Mouse (Mus musculus) thymus, postnatal 4 days (tissue): ENCODE results near the gene Gcnt4.

ENCODE experiments used
- DNase-seq: peaks from one replicate; pipeline ENCODE4 v3.0.0; 2021

Gcnt4 gene

DNA sequence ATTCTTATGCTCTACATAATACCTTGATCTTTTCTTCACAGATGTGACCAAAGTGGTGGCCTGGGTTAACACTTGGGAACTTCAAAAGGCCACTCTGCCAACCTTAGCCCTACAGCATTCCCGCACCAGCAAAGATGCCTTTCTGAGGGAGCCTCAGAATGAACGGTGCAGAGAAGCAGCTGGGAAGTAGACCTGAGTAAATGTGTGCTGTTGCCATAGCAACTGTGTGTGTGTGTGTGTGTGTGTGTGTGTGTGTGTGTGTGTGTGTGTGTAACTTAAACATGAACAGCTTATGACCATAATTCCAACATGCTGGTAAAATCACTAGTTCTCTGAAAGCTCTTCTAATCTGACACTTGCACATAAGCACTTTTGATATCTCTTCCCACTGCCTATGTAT lies 27.4 kb downstream of the Gcnt4 start:
- DNase-seq = peak; percentile 25

DNA sequence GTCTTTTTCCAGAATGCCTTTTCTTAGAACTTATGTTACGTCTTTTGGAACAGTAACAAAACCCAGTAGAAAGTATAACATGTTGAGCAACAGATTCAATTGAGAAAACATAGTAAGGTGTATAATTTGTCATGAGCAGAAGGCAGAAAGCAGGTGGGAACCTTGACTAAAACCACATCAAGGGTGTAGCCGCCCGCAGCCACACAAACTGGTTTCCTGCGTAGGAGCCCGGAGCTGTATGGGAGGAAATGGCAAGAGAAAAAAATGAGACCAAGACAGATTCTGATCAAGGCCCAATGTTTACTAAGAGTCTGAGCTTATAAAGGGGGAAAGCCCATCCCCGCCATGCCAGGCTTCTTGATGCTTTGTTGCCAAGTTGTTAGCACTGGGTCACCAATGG lies 32.0 kb downstream of the Gcnt4 start:
- DNase-seq = peak; percentile 87

DNA sequence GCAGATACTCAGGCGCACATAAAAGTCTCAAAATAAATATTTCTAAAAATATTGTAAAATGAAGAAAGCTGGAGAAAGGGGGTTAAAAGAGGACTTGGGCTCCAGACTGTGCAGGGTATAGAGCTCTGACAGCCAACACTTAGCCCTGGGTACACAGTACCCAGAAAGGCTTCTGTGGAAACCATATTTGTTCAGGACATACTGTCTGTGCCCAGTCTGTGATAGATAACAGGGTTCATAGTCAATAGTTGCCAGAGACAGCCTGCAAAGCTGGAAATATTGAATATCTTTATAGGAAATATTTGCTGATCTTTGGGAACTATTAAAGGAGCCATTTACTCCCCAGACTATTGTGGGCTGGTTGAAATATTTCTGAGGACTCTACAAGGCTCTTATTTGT lies 35.5 kb downstream of the Gcnt4 start:
- no peak for DNase-seq

DNA sequence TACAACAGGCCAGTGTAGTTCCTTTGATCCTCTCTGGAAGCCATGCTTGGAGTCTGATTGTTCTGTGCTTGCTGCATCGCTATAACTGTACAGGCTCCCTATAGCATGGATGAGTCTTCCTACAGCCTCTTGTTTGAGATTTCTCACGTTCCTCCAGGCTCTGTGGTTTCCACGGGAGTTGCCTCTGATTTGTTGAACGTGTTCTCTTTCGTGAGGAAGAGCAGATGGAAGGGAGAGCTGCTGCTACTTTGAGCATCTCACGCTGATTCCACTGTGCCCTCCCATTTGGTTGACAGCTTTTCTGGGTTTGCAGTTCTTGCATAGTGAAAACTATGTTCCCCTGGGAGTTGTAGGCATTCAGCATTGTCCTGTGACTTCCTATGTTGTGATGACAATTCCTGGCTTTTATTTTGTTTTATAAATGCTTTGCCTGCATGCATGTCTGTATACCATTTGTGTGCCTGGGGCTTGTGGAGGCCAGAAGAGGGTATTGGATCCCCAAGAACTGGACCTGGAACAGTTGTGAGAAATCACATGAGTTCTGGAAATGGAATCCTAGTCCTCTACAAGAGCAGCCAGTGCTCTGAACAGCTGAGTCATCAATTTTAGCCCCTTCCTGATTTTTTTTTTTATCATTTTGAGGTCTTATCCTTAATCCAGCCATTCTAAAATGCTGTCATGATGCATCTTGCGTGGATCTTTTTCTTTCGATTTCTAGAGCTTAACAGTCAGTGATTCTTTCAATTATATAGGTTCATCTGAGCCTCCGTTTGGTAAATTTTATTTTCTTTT lies 37.1 kb downstream of the Gcnt4 start:
- DNase-seq = no peak

DNA sequence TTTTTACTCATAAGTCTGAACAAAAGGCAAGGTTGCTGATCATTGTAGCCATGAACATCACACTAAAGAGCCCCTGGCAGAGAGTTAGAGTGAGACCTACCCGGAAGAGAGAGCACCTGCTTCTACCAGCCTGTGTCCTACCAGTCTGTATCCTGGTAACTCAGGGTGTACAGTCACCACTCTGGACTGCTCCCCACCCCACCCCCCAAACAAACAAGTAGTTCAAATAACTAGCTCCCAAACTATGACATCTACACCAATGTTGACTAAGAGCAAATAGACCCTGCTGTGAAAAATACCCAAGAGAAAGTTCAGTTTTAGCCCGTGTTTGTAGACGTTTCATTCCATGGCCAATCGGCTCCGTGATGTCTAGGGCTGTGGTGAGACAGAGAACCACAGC lies 38.3 kb downstream of the Gcnt4 start:
- no peak for DNase-seq

DNA sequence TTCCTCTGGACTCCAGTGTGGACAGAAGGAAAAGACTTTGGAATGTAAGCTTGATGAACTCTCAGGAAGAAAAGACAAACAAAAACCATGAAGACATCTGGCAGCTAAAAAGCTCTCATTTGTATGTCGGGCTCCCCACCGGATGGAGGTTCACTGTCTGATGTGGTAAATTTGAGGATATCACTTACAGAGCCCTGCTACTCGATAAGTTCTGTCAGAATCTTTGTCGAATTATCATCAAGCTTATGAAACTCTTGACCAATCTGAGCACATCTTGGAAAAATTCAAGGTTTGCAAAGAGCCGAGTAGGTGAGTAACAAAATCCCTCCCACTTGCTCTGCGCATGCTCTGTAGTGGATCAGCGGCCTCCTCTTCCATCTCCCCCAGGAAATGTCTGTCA lies 40.5 kb downstream of the Gcnt4 start:
- peak; percentile 32 for DNase-seq

DNA sequence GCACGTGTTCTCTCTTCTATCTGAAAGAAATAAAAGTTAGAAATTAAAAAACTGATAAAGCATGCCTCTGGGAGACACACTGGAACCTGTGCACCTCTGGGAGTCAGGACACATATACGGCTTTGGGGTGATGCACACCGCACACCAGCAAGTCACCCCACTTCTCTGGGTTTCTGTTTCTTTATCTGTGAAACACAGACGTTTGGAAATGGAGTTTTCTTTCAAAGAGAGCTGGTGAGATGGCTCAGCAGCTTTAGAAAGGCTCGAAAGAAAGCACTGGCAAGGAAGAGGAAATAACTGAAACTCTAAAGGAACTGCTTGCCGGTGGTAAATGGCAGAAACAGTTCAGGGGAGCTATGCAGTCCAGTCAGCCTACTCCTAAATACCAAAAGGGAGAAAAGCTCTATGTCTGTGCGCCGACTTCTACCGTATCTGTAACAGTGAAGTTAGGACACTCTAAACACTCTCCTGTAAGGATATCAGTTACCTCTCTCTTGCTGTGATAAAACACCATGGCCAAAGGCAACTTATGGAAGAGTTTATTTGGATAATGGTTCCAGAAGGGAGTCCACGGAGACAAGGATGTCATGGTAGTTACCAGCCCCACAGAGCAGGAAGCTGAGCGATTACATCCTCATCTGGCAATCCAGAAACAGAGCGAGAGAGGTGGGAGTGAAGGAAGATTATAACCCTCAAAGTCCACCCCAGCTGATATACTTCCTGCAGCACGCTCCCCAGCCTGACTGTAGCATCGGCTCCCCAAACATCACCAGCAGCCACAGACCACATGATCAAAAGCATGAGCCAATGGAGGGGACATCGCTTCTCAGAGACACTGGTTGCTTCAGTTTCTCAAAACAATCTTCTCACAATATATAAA lies 42.0 kb downstream of the Gcnt4 start:
- no peak for DNase-seq

DNA sequence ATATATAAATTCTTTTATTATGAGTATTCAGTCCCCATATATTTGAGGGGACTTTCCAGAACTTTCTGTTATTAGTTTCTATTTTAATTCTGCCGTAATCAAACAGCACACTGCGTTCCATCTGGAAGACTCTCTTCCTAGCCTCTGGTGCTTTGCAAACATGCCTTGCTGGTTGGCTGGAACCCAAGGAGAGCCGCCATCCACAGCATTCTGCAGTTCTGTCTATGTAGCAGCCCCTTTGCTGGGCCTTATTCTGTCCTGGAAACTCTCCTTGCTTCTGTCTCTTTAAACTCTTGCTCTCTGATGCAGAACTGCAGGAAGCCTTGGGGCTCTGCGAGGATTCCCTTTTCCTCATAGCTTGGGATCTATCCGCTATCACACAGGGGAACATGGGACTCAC lies 42.6 kb downstream of the Gcnt4 start:
- no peak for DNase-seq

DNA sequence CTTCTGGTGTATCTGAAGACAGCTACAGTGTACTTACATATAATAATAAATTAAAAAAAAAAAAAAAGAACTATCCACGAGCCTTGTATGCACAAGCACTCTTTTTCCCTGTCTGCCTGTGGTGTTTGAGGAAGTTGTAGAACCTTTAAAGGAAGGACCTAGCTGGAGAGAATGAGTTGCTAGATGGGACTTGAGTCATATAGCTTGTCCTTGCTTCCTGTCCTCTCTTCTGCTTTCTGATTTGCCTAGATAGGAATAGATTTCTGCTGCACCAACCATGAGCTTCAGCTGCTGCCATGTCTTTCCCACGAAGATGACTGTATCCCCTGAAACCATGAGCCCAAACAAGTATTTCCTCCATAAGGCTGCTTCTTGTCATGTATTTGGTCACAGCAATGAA lies 43.3 kb downstream of the Gcnt4 start:
- no peak for DNase-seq

DNA sequence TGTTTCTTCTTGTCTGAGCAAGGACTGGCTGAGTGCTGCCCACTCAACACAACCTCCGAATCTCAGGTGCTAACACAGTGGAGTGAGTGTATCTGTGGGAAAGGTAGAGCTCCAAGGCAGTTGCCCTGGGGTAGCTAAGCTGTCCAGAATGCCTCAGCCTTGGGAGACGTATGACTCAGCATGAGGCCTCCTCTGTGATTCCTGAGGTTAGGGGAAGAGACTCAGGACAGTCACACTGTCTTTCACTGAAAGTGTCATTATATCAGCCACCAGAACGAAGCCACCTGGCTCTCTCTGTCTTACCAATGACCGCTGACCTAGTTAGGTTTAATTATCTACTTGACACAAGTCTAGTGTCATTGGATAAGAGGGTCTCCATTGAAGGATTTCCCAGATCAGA lies 46.6 kb downstream of the Gcnt4 start:
- DNase-seq = no peak

DNA sequence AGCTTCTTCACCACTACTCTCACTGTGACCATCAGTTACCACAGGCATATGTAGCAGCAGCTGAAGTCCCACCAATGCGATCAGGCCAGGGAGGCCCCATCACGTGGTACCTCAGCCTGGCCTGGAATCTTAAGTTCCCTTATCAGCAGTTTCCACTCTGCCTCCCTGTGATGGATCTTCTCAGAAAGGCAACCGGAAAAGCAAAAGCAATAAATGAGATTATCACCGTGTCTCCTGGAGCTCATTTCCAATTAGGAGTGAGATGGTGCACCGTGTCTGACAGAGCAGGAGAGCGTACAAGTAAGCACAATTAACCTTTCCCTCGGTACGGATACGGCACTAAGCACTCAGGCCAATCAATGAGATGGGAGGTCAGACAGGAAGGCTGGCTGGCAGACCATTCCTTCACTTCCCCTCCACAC lies 47.4 kb downstream of the Gcnt4 start:
- no peak for DNase-seq

DNA sequence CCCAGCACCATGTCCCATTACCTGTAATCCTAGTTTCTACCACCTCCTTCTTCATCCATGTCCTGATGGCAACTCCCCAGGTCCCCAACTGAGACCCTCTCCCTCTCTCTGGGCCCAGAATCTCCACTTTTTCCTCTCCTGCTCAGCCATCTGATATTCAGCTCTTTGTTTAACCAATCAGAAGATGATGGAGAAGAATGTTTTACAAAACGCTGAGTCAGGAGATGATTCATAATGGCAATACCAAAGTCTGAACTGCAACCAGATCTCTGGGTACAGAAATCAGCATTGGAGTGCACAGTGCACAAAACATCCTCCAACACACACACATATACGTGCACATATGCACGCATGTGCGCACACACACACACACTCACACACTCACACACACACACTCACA lies 48.8 kb downstream of the Gcnt4 start:
- no peak for DNase-seq

DNA sequence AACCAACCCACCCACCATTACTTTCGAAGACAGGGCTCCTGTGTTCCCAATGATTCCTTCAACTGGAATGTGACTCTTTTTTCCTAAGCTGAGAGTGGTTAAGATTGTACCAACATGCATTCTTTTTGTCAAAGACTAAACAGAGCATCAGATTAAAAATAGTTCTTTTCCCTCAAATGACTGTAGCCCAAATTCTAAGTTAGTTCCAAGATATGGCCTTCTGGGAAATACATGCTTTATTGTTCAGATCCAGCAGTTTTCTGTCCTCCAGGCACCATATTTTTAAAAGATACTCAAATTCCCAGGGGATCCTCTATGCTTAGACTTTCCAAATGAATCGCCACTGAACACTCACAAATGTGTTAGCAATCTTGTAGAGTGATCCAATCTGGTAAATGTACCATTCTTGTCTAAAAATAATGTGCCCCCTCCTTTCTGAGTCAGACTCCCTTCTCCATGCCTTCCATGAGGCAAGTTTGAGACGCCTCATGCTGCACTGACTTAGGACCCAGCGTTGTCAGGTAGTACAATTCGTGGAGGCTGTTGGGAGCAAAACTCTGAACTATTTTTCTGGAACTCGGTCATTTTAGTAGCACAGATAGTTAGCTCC lies 52.6 kb downstream of the Gcnt4 start:
- DNase-seq = no peak

DNA sequence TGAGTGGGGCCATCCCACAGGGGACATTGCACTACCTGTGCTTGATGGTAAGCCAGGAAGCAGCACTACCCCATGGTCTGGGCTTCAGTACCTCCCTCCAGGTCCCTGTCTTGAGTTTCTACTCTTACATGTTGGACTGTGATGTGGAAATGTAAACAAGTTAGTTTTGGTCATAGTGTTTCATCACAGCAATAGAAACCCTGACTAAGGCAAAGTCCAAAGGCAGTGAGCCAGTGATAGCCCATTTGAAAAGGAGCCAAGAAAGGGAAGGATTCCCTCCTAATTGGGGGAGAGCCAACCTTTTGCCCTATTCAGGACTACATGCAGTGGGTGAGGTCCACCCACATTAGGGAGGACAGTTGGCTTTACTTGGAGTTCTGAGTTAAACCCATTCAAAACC lies 56.1 kb downstream of the Gcnt4 start:
- no peak for DNase-seq

DNA sequence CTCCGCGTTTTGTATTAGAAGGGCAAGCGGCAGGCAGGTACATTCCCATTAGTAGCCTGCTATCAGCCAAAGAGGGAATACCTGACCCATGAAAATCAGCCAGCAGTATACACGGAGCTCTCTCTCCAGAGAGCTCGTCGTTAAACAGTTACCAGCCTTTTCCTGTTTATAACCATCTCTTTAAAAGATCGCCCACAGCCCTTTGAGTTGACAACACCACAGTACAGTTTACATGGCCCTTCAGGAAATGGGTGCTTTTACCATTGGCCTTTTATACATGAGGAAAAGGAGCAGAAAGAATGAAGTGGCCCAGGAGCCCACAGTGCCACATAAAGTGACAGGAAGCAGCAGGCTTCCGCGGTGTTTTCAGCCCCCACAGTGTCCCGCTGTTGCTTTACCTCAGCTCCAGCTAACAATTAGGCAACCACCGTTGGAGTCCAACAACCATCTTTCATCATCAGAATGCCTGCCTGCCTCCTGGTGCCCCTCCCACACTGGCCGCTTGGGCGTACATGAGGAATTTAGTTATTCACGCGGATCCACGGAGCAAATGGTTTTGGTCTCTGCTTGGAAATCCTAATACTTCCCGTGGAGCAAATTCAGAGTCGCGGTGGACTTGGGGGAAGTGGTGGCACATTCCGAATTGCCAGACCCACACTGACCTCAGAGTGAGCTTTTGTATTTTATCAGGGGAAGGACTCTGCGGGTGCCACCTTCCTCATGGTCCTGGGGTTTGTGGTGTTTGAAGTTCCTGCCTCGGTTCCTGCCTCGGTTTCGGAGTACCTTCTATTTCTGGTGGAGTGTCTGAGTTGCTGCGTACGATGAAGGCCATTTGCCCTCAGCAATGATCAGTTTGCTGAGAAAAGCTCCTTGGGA lies 59.0 kb downstream of the Gcnt4 start:
- DNase-seq = peak; percentile 44

DNA sequence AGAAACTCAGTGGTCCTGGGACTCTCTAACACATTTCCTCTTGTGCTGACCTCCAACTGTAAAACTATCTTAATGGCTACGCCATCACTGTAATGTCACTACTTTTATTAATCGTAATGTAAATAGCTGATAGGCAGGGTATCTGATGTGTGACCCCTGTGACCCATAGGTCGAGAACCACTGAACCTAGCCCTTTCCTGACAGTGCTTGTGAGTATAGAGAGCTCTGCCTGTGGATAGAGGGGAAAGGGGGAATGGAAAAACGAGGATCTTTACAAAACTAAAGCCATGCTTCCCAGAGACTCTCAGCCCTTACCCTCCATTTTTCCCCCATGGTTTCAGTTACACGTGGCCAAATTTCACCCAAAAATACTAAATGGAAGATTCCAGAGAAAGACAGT lies 60.2 kb downstream of the Gcnt4 start:
- no peak for DNase-seq

DNA sequence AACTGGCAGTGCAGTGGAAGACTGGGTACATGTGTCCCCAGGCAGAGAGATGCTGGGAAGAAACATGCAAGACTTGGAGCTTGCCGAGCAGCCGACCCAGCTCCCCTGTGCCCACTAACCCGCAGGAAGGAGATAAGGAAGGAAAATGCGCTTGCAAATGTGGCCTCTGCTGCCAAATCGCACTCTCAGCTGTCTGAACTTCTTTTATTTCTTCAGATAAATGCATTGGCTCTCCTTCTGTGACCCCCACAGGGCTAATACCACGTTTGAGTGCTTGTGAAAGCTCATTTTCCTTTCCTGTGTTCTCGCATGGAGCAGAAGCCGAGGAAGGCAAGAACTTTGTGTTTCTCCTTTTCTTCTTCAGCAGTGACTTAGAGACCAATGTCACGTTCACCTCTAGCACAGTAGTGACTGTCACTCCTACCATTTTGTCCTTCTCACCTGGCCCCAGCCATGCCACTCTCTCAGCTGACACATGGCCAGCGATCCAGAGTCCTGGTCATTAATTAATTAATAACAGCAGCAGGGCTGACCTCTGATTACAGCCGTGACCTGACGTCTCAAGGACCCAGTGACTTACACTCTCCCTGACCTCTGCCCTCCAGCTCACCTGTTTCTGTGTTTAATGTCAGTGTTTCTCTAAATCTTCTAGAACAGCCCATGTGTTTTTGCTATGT lies 61.2 kb downstream of the Gcnt4 start:
- DNase-seq = no peak

DNA sequence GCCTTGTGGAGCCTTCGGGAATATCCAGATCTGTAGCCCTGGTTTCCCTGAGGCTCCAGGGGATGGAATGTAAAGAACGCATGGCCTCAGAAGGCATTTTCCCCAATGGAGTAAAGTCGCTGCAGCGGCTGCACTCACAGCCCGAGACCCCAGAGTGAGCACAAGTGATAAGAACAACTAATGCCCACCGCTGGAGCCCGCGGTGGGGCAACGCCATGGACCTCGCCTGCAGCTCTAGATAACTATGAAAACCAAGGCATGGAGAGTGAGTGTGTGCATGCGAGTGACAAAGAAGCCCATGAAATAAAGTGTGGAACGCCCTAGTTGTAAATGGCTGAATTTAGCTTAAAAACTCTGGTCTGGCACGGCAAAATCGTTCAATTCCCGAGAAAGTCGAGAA lies 64.6 kb downstream of the Gcnt4 start:
- DNase-seq = no peak

DNA sequence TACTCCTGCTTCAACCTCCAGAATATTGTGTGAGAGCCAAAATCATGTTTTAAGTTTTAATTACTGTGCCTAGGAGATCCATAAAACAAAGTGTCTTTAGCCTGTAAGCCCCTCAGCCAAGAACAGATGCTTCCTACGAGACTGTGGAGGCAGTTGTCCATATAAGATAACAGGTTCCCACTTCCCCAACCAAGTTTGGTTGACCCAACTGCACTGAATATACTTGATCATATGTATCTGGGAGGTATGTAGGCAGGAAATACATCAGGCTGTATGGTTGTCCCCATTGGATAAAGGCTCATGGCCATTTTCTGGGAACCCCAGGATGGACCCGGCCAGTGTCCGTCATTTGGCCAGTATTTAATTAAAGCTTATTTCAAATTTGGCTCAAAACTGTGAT lies 65.6 kb downstream of the Gcnt4 start:
- DNase-seq = no peak

DNA sequence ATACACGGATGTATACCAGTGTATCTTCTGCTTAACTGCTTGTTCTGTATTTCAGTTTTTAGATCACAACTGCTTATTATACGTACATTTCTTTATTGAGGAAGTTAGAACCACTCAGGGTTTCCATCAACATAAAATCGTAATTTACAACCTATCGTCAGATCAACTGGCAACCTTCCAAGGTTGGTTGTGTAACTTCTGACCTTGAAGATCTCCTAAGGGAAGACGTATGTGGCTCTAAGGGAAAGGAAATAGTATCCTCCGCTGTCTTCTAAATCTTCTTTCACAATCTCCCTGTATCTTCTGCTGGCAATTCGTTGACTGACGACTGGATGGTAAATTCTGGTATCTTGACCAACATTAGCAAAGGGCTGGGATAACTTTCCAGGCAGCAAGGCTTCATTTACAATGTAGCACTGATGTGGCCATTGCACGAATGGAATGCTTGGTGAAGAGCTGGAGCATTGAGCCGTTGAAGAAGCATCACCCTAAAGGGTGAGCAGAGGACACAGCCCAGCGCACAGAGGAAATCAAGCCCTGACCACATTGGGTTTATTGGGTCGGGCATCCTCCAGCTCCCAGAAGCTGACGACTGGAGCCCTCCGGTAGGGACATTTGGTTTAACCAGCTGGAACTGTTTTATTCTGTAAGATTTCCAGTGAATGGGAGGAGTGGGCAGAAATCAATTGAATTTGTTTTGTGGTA lies 66.2 kb downstream of the Gcnt4 start:
- no peak for DNase-seq

DNA sequence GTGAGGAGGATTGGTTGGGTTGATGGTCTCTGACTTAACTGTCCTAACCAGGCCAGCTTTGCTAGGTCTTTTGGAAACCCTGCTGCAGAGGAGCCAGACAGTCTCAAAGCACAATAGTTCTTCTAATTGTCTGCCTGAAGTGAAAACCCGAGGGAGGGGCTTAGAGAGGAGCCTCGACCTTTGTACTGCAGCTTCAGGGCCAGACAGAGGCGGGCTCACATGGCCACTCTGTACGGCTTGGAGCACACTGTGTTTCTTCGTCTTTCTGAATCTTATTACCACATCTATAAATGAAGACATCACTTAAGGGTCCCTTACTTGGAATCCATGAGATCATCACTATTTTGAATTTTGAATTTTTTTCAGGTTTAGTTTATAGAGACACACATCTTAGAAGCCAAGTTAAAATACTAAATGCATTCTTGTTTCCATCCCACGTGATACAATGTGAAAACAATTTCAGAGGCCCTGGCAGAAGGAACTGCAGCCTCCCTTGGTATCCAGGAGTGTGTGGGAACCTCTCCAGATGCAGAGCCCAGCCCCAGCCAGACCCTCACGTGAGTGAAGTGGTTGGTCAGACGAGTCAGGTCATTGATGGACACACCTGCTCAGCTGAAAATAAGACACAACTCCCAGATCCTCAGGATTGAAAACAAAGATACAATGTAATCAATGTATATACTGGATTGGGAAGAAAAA lies 69.0 kb downstream of the Gcnt4 start:
- DNase-seq = no peak
